Mouse (Mus musculus) splenic B cell, adult 2 months (primary cell): ENCODE results near the gene Zfp637.
A peak's percentile ranks its signal among the peaks of the same experiment; 100 is the strongest.

Experiments used
- DNase-seq: peaks from one replicate; pipeline ENCODE4 v3.0.0-alpha.2; 2011; ENCODE audit warnings: low read depth, low spot score
- H3K27me3 ChIP-seq: 2 replicates; pipeline ENCODE4 v1.6.1; 2012; ENCODE audit warnings: mild to moderate bottlenecking, low read length, moderate library complexity, mixed read lengths; ENCODE audit not compliant: control insufficient read depth, poor library complexity, insufficient read depth, severe bottlenecking
- H3K36me3 ChIP-seq: 2 replicates; pipeline ENCODE4 v1.6.1; 2012; ENCODE audit warnings: mild to moderate bottlenecking, low read length, moderate library complexity, mixed read lengths; ENCODE audit not compliant: control insufficient read depth, poor library complexity, insufficient read depth, severe bottlenecking

Zfp637 gene

GRCm38 (mm10) chr6:117840686-117841510 is at the start of gene Zfp637:
Gene Zfp637, plus strand, starts transcription at chr6:117841180.
- peaks cover 4% of the 10 kb centered on the region for H3K36me3 ChIP-seq
- no peaks in the 10 kb centered on the region for H3K27me3 ChIP-seq
- DNase-seq = peak; percentile 82

- no peaks in the 10 kb centered on the region for H3K36me3 ChIP-seq
- H3K27me3 ChIP-seq = no peaks in the 10 kb centered on the region
- no peak for DNase-seq
These were observed 45.7 kb upstream of the Zfp637 start for GRCm38 (mm10) chr6:117795251-117795650.

GRCm38 (mm10) chr6:117800824-117801223 is 40.2 kb upstream of the Zfp637 start:
- no peak for DNase-seq
- no peaks in the 10 kb centered on the region for H3K27me3 ChIP-seq

GRCm38 (mm10) chr6:117801801-117802200 is 39.2 kb upstream of the Zfp637 start:
- Histone ChIP-seq H3K36me3 (no peaks in the 10 kb centered on the region), H3K27me3 (no peaks in the 10 kb centered on the region)
- DNase-seq = no peak

More at GRCm38 (mm10) chr6:117800824-117801223, 40.2 kb upstream of the Zfp637 start:
- H3K36me3 ChIP-seq = no peaks in the 10 kb centered on the region

- no peak for DNase-seq
- H3K27me3 ChIP-seq = no peaks in the 10 kb centered on the region
- no peaks in the 10 kb centered on the region for H3K36me3 ChIP-seq
These were observed 33.2 kb upstream of the Zfp637 start for GRCm38 (mm10) chr6:117807756-117808155.

GRCm38 (mm10) chr6:117809816-117810215 is 31.2 kb upstream of the Zfp637 start:
- no peaks in the 10 kb centered on the region for H3K27me3 ChIP-seq
- no peak for DNase-seq
- no peaks in the 10 kb centered on the region for H3K36me3 ChIP-seq

GRCm38 (mm10) chr6:117810717-117811116 is 30.3 kb upstream of the Zfp637 start:
- Histone ChIP-seq H3K27me3 (no peaks in the 10 kb centered on the region), H3K36me3 (no peaks in the 10 kb centered on the region)
- DNase-seq = no peak

GRCm38 (mm10) chr6:117811256-117811655 is 29.7 kb upstream of the Zfp637 start:
- Histone ChIP-seq H3K36me3 (no peaks in the 10 kb centered on the region), H3K27me3 (no peaks in the 10 kb centered on the region)
- no peak for DNase-seq

GRCm38 (mm10) chr6:117814681-117815080 is 26.3 kb upstream of the Zfp637 start:
- no peaks in the 10 kb centered on the region for H3K36me3 ChIP-seq
- DNase-seq = no peak
- H3K27me3 ChIP-seq = no peaks in the 10 kb centered on the region

GRCm38 (mm10) chr6:117817108-117817541 is 23.9 kb upstream of the Zfp637 start:
- no peaks in the 10 kb centered on the region for H3K27me3 ChIP-seq
- DNase-seq = no peak
- H3K36me3 ChIP-seq = no peaks in the 10 kb centered on the region

- DNase-seq = no peak
- H3K27me3 ChIP-seq = no peaks in the 10 kb centered on the region
- H3K36me3 ChIP-seq = no peaks in the 10 kb centered on the region
These were observed 20.7 kb upstream of the Zfp637 start for GRCm38 (mm10) chr6:117820327-117820726.

- H3K36me3 ChIP-seq = no peaks in the 10 kb centered on the region
- H3K27me3 ChIP-seq = no peaks in the 10 kb centered on the region
- DNase-seq = peak; percentile 79
These were observed 15.6 kb upstream of the Zfp637 start for GRCm38 (mm10) chr6:117825369-117825768.

GRCm38 (mm10) chr6:117828273-117828672 is 12.7 kb upstream of the Zfp637 start:
- peak; percentile 58 for DNase-seq
- no peaks in the 10 kb centered on the region for H3K36me3 ChIP-seq
- H3K27me3 ChIP-seq = no peaks in the 10 kb centered on the region

GRCm38 (mm10) chr6:117841511-117841955 is 553 bp downstream of the Zfp637 start:
- DNase-seq = no peak
- Histone ChIP-seq H3K27me3 (no peaks in the 10 kb centered on the region), H3K36me3 (peaks cover 4% of the 10 kb centered on the region)

- H3K27me3 ChIP-seq = no peaks in the 10 kb centered on the region
- no peak for DNase-seq
These were observed 3.6 kb downstream of the Zfp637 start for GRCm38 (mm10) chr6:117844597-117844996.

More at GRCm38 (mm10) chr6:117844597-117844996, 3.6 kb downstream of the Zfp637 start:
- H3K36me3 ChIP-seq = peaks cover 6% of the 10 kb centered on the region
